Mouse (Mus musculus) G1E-ER4 (cell line): Measurements from ENCODE around the gene Tm4sf5. TPM values are rescaled to one million over a fixed set of nuclear protein-coding genes. Genes with fewer than 3 reads are reported as not detected.

Experiments
- GATA1 ChIP-seq: IDR thresholded peaks from one replicate; pipeline ENCODE4 v1.8.0; 2012; ENCODE audit warnings: low read length, inconsistent platforms
- polyA plus RNA-seq: library from polyadenylated mRNA; stranded (reverse); fragments of >175 nt; gene quantifications from 2 replicates; pipeline ENCODE4 v1.2.3, GENCODE M21; 2012

Gene Tm4sf5
- polyA plus RNA-seq, 1 experiment = not detected

- TF ChIP-seq GATA1 = no peak
These were observed 19.7 kb downstream of the Tm4sf5 start for GRCm38 (mm10) chr11:70524782-70525181.

GRCm38 (mm10) chr11:70525184-70525678 lies 20.2 kb downstream of the Tm4sf5 start, which contains the start of gene Psmb6:
Psmb6 (plus strand) TSS chr11:70525367.
- no peak for TF ChIP-seq GATA1

- TF ChIP-seq GATA1 = no peak
These were observed 20.7 kb downstream of the Tm4sf5 start for GRCm38 (mm10) chr11:70525726-70526125.

- TF ChIP-seq GATA1 = no peak
These were observed 21.2 kb downstream of the Tm4sf5 start for GRCm38 (mm10) chr11:70526211-70526610.

- TF ChIP-seq GATA1 = no peak
These were observed 23.6 kb downstream of the Tm4sf5 start for GRCm38 (mm10) chr11:70528610-70529009.

- no peak for TF ChIP-seq GATA1
These were observed 27.8 kb downstream of the Tm4sf5 start, which contains the start of gene Gm40193 for GRCm38 (mm10) chr11:70532839-70533238. Gm40193 (minus strand) TSS chr11:70532939.

- no peak for TF ChIP-seq GATA1
These were observed 34.4 kb downstream of the Tm4sf5 start for GRCm38 (mm10) chr11:70539423-70539822.

- no peak for TF ChIP-seq GATA1
These were observed 35.0 kb downstream of the Tm4sf5 start, which contains the start of gene Pld2 for GRCm38 (mm10) chr11:70539877-70540587. Pld2 (plus strand) TSS chr11:70540064.

GRCm38 (mm10) chr11:70540928-70541327 lies 35.9 kb downstream of the Tm4sf5 start:
- TF ChIP-seq GATA1 = no peak

GRCm38 (mm10) chr11:70541415-70541814 lies 36.4 kb downstream of the Tm4sf5 start:
- TF ChIP-seq GATA1 = no peak

- no peak for TF ChIP-seq GATA1
These were observed 39.5 kb downstream of the Tm4sf5 start for GRCm38 (mm10) chr11:70544496-70544895.

GRCm38 (mm10) chr11:70551526-70551925 lies 46.5 kb downstream of the Tm4sf5 start:
- no peak for TF ChIP-seq GATA1

- no peak for TF ChIP-seq GATA1
These were observed 48.9 kb downstream of the Tm4sf5 start for GRCm38 (mm10) chr11:70553940-70554339.

- TF ChIP-seq GATA1 = no peak
These were observed 52.5 kb downstream of the Tm4sf5 start for GRCm38 (mm10) chr11:70557545-70557944.

Other genes with a start within 250 kb of the Tm4sf5 start
- gene Alox12, start 249.9 kb upstream of the Tm4sf5 start, polyA plus RNA-seq = not detected in 2 replicates
- not detected in 2 replicates for gene Alox12e, start 182.6 kb upstream of the Tm4sf5 start, polyA plus RNA-seq
- not detected in 2 replicates for gene Alox15, start 153.2 kb upstream of the Tm4sf5 start, polyA plus RNA-seq
- 97.1 and 115 TPM in 2 replicates for gene Pelp1, start 95.2 kb upstream of the Tm4sf5 start, polyA plus RNA-seq
- gene Arrb2, start 72.6 kb upstream of the Tm4sf5 start, polyA plus RNA-seq = 202 and 316 TPM in 2 replicates
- gene Med11, start 53.3 kb upstream of the Tm4sf5 start, polyA plus RNA-seq = 13.3 and 29.5 TPM in 2 replicates
- gene Zmynd15, start 45.8 kb upstream of the Tm4sf5 start, polyA plus RNA-seq = not detected in 2 replicates
- gene Cxcl16, start 45.3 kb upstream of the Tm4sf5 start, polyA plus RNA-seq = not detected in 2 replicates
- gene Vmo1, start 9.4 kb downstream of the Tm4sf5 start, polyA plus RNA-seq = not detected in 2 replicates
- gene Gltpd2, start 14.0 kb downstream of the Tm4sf5 start, polyA plus RNA-seq = not detected in 2 replicates
- 201 and 213 TPM in 2 replicates for gene Psmb6, start 20.1 kb downstream of the Tm4sf5 start, polyA plus RNA-seq
- gene Gm40193, start 27.7 kb downstream of the Tm4sf5 start, polyA plus RNA-seq = not detected in 2 replicates
- gene Pld2, start 34.8 kb downstream of the Tm4sf5 start, polyA plus RNA-seq = 0.02 and 0.04 TPM in 2 replicates
- 99.2 and 116 TPM in 2 replicates for gene Mink1, start 57.6 kb downstream of the Tm4sf5 start, polyA plus RNA-seq
- not detected in 2 replicates for gene 4930544D05Rik, start 110.6 kb downstream of the Tm4sf5 start, polyA plus RNA-seq
- not detected in 2 replicates for gene Chrne, start 114.0 kb downstream of the Tm4sf5 start, polyA plus RNA-seq
- 30.8 and 34.3 TPM in 2 replicates for gene Gp1ba, start 133.9 kb downstream of the Tm4sf5 start, polyA plus RNA-seq
- gene Rnf167, start 142.0 kb downstream of the Tm4sf5 start, polyA plus RNA-seq = 82.3 and 110 TPM in 2 replicates
- 98.8 and 132 TPM in 2 replicates for gene Slc25a11, start 142.2 kb downstream of the Tm4sf5 start, polyA plus RNA-seq
- gene Pfn1, start 149.4 kb downstream of the Tm4sf5 start, polyA plus RNA-seq = 4,535 and 5,925 TPM in 2 replicates
- gene Eno3, start 152.0 kb downstream of the Tm4sf5 start, polyA plus RNA-seq = 3.4 and 6.5 TPM in 2 replicates
- gene Spag7, start 164.2 kb downstream of the Tm4sf5 start, polyA plus RNA-seq = 207 and 222 TPM in 2 replicates
- 18.0 and 30.8 TPM in 2 replicates for gene Camta2, start 182.9 kb downstream of the Tm4sf5 start, polyA plus RNA-seq
- 0.17 and 0.21 TPM in 2 replicates for gene Inca1, start 194.9 kb downstream of the Tm4sf5 start, polyA plus RNA-seq
- gene Kif1c, start 195.3 kb downstream of the Tm4sf5 start, polyA plus RNA-seq = 32.5 and 39.5 TPM in 2 replicates